Mouse (Mus musculus): ENCODE measurements around the gene Wipf1.

DNA sequence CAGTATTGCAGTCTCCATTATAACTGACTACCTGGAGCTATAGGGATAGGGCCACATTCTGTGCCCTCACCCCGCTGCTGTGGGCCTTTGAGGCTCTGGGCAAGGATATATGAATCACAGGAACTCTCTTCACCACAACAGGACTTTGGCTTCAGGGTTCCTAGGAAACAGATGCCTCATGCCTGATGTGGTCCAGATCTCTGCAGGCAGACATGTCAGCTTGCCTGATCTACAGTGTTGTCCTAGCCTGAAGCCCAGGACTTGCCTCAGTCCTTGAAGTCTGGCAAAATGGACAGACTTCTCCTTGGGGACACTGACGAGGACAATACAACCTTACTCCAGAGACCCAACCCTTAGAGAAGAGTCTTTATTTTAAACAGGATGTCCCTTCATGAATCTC lies 11.2 kb downstream of the Wipf1 start:
- no peak for TF ChIP-seq EP300 (IDR thresholded peaks at IDR 0.05; ENCODE audit: insufficient read depth, low read depth, low read length)
- TF ChIP-seq CTCF (IDR thresholded peaks at IDR 0.05; ENCODE audit: low read depth, low read length) = no peak
- TF ChIP-seq POLR2A (IDR thresholded peaks at IDR 0.05; ENCODE audit: insufficient read depth, low read length) = no peak
